Mouse (Mus musculus) midbrain, embryonic 12.5 days (tissue): ENCODE measurements at regions not wholly inside any gene's neighbourhood (a gene's known extent, or its start where the extent isn't known, plus 50 kb on each side); places are given as distances from the start of the nearest gene placed in this dataset.
A peak's percentile ranks its signal among the peaks of the same experiment; 100 is the strongest.

Experiments
- ATAC-seq: fragments of 200-750 bp; cut with Nextera tagmentation; 2 replicates; pipeline ENCODE4 v1.8.0; 2017; ENCODE audit warnings: low read depth, moderate TSS enrichment, moderate library complexity; ENCODE audit not compliant: low FRiP score
- H3K27ac ChIP-seq: fragments of 300-500 bp; sonication (generic); replicated peaks from 2 replicates; pipeline ENCODE4 v1.5.1; 2016; ENCODE audit warnings: mild to moderate bottlenecking
- H3K27me3 ChIP-seq: fragments of 300-500 bp; sonication (generic); 2 replicates; pipeline ENCODE4 v1.6.1; 2016; ENCODE audit warnings: mild to moderate bottlenecking
- H3K36me3 ChIP-seq: fragments of 300-500 bp; sonication (generic); 2 replicates; pipeline ENCODE4 v1.6.1; 2016
- H3K4me1 ChIP-seq: fragments of 300-500 bp; sonication (generic); 2 replicates; pipeline ENCODE4 v1.6.1; 2016
- H3K4me2 ChIP-seq: fragments of 300-500 bp; sonication (generic); replicated peaks from 2 replicates; pipeline ENCODE4 v1.6.1; 2016; ENCODE audit warnings: mild to moderate bottlenecking, moderate library complexity
- H3K4me3 ChIP-seq: fragments of 300-500 bp; sonication (generic); 2 replicates; pipeline ENCODE4 v1.5.1; 2016; ENCODE audit warnings: mild to moderate bottlenecking
- H3K9ac ChIP-seq: fragments of 300-500 bp; sonication (generic); replicated peaks from 2 replicates; pipeline ENCODE4 v1.6.1; 2016; ENCODE audit warnings: mild to moderate bottlenecking, moderate library complexity
- H3K9me3 ChIP-seq: fragments of 300-500 bp; sonication (generic); 2 replicates; pipeline ENCODE4 v1.6.1; 2016; ENCODE audit warnings: mild to moderate bottlenecking
- WGBS: fragments of 180-500 bp; shearing (Covaris S2); methylation state at CpG from one replicate; pipeline ENCODE4 v1.1.7; 2016; 5-methylcytosine and 5-hydroxymethylcytosine counted together

DNA sequence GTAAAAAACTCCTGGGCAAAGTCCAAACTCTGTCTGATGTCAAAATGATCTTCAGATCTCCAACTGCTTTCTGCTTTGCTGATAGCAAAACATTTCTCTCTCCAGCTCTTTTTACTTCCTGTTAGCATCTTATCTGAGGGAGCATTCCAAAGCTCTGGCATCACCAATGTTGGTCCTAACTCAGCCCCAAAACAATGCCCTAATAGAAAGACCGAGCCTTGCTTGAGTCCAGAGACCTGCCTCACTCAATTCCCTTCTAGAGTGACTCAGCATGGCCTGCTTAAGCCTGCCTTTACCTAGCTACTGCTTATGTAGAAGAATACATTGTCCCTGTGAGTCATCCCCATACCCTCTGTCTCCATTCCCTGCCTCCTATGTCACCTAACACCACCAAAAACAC is 1721.6 kb downstream of the Grik2 start:
- H3K9me3 ChIP-seq = no peaks in the 10 kb centered on the region
- no peaks in the 10 kb centered on the region for H3K27me3 ChIP-seq
- H3K36me3 ChIP-seq = no peaks in the 10 kb centered on the region
- H3K9ac ChIP-seq = no peak overlapping the region
- H3K27ac ChIP-seq = no peak overlapping the region
- WGBS = 90% methylated on average over 1 of the region's 1 CpGs
- no peaks in the 10 kb centered on the region for H3K4me1 ChIP-seq
- no peak overlapping the region for H3K4me2 ChIP-seq
- no peak for ATAC-seq
- H3K4me3 ChIP-seq = no peak overlapping the region

DNA sequence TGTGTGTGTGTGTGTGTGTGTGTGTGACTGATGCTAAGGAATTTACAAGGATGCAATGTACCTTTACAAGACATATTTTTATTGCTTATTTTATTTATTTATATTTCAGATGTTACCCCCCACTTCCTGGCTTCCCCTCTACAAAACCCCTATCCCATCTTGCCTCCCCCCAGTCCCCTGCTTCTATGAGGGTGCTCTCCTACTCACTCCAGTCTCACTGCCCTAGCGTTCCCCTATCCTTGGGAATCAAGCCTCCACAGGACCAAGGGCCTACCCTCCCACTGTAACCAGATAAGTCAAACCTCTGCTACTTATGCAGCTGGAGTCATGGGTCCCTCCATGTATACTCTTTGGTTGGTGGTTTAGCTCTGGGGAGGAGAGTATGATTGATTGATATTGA is 1761.3 kb downstream of the Grik2 start:
- no peak overlapping the region for H3K4me2 ChIP-seq
- no peak overlapping the region for H3K4me3 ChIP-seq
- no peak overlapping the region for H3K9ac ChIP-seq
- H3K4me1 ChIP-seq = no peaks in the 10 kb centered on the region
- 76% methylated on average over 1 of the region's 1 CpGs for WGBS
- no peak overlapping the region for H3K27ac ChIP-seq
- ATAC-seq = no peak
- H3K9me3 ChIP-seq = no peaks in the 10 kb centered on the region
- H3K27me3 ChIP-seq = no peaks in the 10 kb centered on the region
- no peaks in the 10 kb centered on the region for H3K36me3 ChIP-seq

DNA sequence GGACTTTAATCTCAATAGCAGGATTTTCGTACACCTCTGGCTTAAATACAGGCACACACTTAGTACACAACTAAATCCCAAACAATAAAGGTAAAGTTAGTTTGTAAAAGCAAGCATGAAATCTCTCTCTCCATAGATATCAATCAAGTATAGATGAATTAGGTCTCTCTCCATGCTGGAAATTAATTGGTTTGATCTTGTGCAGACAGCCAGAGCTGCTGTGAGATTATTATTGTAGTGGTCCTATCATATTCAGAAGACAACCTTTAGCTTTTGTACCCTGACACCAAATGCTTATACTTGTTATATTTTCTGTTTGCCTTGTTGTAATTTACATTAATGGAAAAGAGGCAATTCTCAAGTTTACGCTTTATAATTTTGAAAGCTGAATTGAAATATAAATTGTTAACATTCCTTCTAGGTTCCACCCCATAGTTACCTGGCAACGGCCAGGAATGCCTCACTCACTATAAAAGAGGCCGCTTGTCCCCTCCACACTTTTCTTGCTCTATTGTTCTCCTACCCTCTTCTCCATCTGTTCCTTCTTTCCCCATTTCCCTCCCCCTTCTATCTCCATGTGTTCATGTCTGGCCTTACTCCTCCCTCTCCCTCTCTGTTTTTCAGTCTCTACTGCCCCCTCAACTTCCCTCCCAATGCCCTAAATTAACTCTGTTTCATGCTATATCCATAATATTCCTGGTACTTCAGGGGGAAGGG is 1797.1 kb downstream of the Grik2 start:
- Histone ChIP-seq H3K9me3 (no peaks in the 10 kb centered on the region), H3K4me1 (peaks cover 4% of the 10 kb centered on the region; the same call in 1 of the 2 replicates), H3K36me3 (no peaks in the 10 kb centered on the region), H3K9ac (no peak overlapping the region), H3K4me3 (no peak overlapping the region), H3K27ac (no peak overlapping the region), H3K27me3 (no peaks in the 10 kb centered on the region), H3K4me2 (no peak overlapping the region)
- ATAC-seq = peak; percentile 81
- WGBS = 35% methylated on average over 4 of the region's 4 CpGs

DNA sequence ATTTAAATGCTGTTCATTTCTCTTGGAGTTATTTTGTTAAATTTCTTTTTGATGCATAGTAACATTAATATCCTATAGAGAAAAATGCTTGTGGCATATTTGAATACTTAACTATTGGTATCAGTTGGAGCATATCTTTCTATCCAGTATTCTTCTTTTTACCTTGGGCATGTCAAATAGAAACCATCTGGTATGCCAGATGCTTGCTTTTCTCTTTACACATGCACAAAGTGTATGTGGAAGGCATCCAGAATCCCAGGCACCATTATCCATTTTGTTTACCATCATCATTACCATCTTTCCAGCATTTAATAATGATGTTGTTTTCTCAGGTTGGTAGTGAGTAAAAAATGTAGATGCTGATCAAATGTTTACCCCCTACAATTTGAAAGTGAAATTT is 1809.5 kb downstream of the Grik2 start:
- H3K27me3 ChIP-seq = no peaks in the 10 kb centered on the region
- ATAC-seq = no peak

More for the DNA sequence above, 1809.5 kb downstream of the Grik2 start:
- Histone ChIP-seq H3K4me3 (no peak overlapping the region), H3K9me3 (no peaks in the 10 kb centered on the region), H3K27ac (no peak overlapping the region), H3K9ac (no peak overlapping the region), H3K4me1 (no peaks in the 10 kb centered on the region), H3K36me3 (no peaks in the 10 kb centered on the region), H3K4me2 (no peak overlapping the region)
